Mouse (Mus musculus) lung, postnatal 25 days (tissue): ENCODE results near the gene Clcn2.

ENCODE experiments used
- DNase-seq: peaks from one replicate; pipeline ENCODE4 v3.0.0; 2022; ENCODE audit warnings: low spot score

Gene Clcn2

DNA sequence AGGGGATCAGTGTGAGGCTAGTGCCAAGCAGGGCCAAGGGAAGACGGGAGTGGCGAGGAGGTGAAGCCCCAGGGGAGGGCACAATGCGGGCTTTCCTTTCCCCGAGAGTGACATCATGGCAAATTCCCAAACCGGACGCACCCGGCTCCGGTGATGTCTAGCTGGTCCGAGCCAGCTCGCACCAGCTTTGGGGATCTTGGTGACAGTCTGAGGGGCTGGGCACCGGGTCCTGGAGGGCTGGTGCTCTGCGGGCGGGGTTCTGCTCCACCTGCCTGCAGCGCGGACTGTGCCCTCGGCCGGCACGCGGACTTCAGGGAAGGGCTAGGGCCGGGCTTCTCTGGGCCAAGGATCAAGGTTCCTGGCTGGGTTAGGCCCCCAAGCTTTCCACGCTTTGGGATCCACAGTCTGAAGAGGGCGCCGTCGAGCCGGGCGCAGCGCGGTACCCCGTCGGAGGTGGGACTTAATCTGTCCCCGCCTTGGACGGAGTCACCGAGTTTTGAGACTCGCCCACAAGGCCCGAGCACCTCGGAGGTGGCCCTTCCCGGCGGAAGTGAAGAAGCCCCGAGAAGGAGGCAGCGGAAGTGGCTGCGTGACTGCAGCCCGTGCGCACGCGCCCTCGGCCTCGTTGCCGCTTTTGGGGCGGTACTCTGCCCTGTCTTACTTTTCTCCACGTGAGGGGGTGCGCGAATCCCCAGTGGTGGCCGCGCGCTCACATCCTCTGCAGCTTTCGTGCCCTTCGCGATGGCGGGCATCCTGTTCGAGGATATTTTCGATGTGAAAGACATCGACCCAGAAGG is at the start of gene Clcn2, which contains the start of gene Polr2h:
Clcn2 (minus strand) TSS at position 566 of the 797 bp plus-strand sequence.
Polr2h (plus strand) TSS at position 485 of the 797 bp plus-strand sequence.
- peak; percentile 98 for DNase-seq

GRCm38 (mm10) chr16:20765244-20765643 is 47.7 kb upstream of the Clcn2 start:
- DNase-seq, result peak; percentile 31

- peak; percentile 65 for DNase-seq
Observed at GRCm38 (mm10) chr16:20761681-20762080, 44.1 kb upstream of the Clcn2 start.

DNA sequence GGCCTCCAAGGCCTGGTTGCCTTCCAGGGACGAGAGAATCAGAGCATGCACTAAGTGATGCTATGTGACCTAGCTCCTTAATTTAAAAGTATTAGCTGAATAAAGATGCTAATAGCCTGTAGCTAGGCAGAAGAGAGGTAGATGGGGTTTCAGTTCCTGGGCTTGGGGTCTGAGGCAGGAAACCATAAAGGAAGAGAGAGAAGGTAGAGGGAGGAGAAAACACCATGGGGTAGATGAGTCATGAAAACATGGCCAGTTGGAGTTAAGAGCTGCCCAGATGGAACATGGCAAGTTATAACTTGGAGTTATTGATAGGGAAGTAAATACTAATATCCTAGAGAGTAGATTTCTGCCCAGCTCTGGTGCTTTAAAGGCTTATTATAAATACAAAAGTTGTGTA is 39.8 kb upstream of the Clcn2 start:
- no peak for DNase-seq

DNA sequence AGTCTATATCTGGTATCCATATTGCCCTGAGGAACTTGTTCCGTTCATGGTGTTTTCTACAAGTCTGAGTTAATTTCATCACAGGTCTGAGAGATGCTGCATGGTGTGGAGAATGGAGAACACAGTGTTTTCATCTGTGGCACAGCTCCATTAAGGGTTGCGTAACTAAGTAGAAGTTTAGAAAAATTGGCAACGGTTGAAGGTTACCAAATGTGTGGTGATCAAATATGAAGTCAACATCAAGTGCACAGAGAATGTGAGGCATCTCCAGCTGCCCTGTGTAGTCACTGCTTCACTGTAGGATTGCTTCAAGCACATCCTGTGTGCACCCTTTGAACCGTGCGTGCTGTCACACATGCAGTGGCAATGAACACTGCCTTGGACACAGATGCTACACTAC is 38.5 kb upstream of the Clcn2 start:
- peak; percentile 61 for DNase-seq

GRCm38 (mm10) chr16:20750518-20750917 is 33.0 kb upstream of the Clcn2 start:
- DNase-seq, result no peak

DNA sequence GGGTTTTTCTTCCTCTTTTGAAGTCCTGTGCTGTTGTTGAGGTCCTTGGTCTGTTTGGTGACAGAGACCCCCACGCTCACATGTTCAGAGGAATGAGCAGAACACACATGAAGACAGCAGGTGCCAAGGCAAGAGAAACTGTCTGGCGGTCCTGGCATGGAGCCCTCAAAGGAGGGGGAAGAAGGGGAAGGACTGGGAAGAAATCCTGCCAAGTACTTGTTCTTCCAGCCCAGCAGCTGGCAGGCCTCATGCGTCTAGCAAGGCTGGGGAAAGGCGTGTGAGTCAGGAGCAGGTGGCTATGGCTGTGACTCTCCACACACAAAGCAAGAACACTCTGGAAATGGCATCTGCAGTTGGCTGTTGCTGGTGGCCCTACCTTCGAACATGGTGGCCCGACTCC is 29.1 kb upstream of the Clcn2 start:
- DNase-seq, result peak; percentile 69

DNA sequence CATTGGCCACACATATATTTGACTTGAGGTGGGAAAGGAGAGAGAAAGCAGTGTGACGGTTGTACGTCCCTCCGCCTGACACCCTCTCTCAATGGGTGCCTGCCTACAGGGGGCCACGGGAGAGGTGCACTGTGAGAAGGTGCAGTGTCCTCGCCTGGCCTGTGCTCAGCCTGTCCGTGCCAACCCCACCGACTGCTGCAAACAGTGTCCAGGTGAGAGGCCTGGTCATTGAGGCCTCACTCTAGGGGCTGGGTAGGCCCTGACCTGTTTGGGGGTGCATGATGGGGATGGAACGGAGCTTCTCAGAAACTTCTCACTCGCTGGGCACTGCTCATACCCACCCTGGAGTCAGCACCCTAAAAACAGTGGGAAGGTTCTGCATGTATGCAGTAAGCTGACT is 22.3 kb upstream of the Clcn2 start:
- DNase-seq, result no peak

- no peak for DNase-seq
Observed at GRCm38 (mm10) chr16:20736823-20737222, 19.3 kb upstream of the Clcn2 start.

- DNase-seq, result no peak
Observed at GRCm38 (mm10) chr16:20736168-20736567, 18.6 kb upstream of the Clcn2 start.

DNA sequence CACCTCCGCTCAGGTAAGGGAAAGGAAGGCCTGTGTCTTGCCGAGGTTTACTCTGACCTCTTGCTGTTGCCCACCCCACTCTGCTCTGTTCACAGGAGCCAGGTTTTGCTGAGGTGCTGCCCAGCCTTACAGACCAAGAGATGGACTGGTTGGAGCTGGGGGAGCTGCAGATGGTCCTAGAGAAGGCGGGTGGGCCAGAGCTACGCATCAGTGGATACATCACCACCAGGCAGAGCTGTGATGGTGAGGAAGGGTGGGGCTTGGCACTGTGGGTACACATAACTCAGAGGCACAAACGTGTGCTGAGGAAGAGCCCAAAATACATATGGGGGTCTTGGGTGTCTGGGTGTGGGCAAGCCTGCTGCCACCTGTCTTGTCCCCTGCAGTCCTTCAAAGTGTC is 18.1 kb upstream of the Clcn2 start:
- DNase-seq, result no peak

DNA sequence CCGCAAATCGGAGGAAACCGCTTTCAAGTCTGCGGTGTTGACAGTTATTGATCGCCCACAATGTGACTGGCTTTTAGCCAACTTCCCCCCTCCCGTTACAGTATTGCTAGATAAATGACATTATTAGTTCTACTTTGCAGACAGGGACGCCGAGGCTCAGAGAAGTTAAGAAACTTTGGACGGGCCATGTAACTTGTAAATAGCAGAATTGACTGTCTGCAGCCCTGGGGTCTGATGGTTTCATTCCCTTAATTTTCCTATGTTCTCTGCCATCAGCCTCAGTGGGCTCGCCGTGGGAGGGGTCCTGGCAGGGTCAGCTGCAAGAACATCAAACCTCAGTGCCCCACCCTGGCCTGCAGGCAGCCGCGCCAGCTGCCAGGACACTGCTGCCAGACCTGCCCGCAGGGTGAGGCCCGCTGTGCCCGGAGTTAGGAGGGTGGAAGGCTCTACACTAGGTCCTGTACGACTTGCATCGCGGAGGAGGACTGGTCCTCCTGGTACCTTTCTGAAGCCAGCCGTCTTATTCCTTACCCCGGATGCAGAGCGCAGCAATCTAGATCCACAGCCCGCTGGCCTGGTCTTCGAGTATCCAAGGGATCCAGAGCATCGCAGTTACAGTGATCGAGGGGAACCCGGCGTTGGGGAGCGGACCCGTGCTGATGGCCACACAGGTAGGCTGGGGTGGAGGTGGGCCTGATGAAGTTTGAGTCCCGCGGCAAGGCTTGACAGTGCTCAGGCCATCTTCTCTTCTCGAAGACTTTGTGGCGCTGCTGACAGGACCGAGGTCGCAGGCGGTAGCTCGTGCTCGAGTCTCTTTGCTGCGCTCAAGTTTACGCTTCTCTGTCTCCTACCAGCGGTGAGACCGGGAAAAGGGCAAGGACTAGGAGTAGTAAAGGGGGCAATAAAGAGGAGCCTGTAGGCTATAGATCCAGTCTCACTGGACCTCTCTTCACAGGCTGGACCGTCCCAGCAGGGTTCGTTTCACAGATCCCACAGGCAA is 16.5 kb upstream of the Clcn2 start, which contains the start of gene Thpo:
Thpo (minus strand) TSS at position 781 of the 1,000 bp plus-strand sequence.
- DNase-seq, result no peak

DNA sequence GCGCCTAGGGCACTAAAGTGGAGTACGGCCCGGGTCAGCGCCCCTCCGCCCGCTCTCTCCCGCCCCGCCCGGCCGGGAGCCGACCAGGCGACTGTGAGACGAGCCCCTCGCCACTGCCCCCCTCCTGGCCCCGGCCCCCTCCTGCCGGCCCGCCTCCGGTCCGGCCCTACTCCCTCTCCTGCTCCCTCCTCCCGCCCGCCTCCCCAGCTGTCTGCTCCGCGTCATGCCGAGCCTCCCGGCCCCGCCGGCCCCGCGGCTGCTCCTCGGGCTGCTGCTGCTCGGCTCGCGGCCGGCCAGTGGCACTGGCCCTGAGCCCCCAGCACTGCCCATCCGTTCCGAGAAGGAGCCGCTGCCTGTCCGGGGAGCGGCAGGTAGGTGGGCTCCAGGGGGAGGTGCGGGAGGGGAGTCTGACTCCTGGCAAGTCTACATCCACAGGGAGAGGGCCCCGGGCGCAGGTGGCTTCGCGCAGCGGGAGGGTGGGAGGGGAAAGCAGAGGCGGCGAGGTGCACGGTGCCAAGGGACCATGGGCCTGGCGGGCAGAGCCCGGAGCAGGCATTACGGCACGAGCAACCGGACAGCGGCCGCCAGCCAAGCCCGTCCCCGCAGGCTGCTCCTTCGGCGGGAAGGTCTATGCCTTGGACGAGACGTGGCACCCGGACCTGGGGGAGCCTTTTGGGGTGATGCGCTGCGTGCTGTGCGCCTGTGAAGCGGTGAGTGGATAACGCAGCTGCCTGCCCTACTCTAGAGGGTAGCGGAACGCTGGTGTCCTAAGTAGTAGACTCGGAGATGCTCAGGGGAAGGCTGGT is 15.6 kb upstream of the Clcn2 start, which contains the start of gene Chrd:
Chrd (plus strand) TSS at position 203 of the 806 bp plus-strand sequence.
- DNase-seq, result peak; percentile 51

DNA sequence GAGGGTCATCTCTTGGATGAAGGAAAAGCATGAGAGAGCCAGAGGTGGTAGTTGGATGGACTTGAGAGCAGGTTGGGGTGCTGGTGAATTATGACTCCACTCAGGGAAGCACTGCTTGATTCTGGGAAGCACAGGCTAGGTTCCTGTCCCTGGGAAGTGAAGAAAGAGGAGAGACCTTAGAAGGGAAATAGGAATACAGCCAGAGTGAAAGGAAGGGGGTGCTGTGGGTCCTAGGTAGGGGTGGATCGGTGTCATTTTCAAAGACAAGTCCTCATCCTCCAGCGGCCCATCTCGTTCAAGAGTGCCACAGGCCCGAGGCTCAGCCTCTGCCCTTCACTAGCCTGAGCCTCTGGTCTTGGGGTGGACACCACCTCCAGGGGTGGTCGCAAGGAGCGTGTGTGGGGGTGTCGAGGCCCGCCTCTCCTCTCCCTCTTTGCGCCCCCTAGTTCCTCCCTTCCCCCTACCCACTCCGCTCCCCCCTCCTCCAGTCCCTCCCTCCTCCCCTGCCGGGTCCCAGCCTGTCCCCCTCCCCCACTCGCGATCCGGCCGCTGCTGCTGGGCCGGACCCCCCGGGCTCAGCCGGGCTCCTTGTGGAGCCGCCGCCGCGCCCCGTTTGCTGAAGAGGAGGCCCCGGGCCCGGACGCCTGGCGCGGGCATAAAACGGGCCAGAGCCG is 14.8 kb upstream of the Clcn2 start:
- DNase-seq, result no peak

DNA sequence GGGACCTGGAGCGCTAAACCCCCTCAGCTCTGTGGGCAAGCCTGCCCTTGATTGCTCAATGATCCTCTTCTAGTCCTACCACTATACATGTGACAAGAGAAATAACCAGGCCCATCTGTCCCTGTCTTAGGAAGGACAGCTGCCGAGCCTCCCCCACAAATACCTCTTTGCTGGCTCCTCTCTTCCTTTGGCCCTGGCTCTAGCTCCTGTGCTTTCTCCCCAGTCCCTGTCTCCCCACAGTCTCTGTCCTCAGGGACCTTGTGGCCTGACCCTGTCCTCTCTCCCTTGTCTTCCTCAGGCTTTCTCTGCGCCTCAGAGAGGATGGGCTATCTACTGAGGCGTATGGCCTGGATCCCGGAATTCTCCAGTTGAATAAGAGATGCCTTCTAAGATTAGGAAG is 14.1 kb upstream of the Clcn2 start:
- no peak for DNase-seq

DNA sequence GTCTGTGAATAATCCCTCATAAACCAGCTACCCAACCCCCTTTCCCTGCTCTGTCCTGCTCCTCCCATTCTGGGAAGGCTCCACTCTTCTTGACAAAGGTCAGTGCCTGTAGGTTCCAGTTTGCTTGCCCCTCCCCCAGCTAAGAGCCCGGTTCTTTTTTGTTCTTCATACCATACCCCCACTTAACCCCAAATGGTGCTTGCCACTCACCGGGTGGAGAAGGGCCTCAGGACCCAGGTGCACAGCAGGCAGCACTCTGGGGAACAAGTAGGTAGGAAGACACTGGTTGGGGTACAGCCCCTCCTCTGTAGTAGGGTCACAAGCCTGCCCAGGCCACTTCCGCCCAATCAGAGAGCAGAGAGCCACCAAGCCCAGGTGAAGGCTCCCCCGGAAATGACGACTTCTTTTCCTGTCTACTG is 12.8 kb upstream of the Clcn2 start:
- no peak for DNase-seq

DNA sequence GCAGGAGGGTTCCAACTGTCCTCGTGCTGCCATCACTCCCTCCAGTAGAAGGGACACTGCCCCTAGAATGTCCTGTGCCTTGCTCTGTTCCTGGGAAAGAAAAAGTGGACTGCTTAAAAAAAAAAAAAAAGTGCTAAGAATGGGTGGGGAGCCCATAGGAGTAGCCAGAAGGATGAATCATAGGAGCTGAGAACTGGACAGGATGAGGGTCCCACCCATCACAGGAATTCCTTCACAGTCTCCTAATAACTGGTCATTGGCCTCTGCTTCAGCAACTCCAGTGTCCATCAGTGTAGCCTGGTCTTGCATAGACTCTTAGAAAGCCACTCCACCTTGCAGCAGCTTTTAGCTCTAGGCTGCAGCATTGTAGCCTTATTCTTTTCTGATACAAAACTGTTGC is 8.8 kb upstream of the Clcn2 start:
- DNase-seq, result no peak

- DNase-seq, result no peak
Observed at GRCm38 (mm10) chr16:20725750-20726149, 8.2 kb upstream of the Clcn2 start.

GRCm38 (mm10) chr16:20725321-20725720 is 7.8 kb upstream of the Clcn2 start:
- no peak for DNase-seq

GRCm38 (mm10) chr16:20724338-20724748 is 6.8 kb upstream of the Clcn2 start:
- peak; percentile 61 for DNase-seq

GRCm38 (mm10) chr16:20723247-20723646 is 5.7 kb upstream of the Clcn2 start:
- DNase-seq, result no peak
